8 mouse cellular contexts compared by ENCODE assay signal in genomic region chr16:44559330-44559695, GRCm38 (mm10). TPM values are rescaled to one million over a fixed set of nuclear protein-coding genes. Genes with fewer than 3 reads are reported as not detected.
DNase-seq lines count a peak whose midpoint lies in the region; ATAC-seq lines count a peak whose summit lies in the region.

No protein-coding gene starts in this region.

- H3K27me3 ChIP-seq in liver, embryonic 13.5 days: peaks cover 54% of the 10 kb centered on the region
- peaks cover 59% of the 10 kb centered on the region for H3K27me3 ChIP-seq in liver, embryonic 12.5 days (replicated peaks)
- no peaks in the 10 kb centered on the region for H3K27me3 ChIP-seq in intestine, embryonic 14.5 days (replicated peaks; ENCODE audit: control insufficient read depth, insufficient read depth, low read length)
- no peaks in the 10 kb centered on the region for H3K27me3 ChIP-seq in neural tube, embryonic 14.5 days (ENCODE audit: control insufficient read depth, insufficient read depth, low read length)

- no peaks in the 10 kb centered on the region for H3K36me3 ChIP-seq in liver, embryonic 13.5 days
- H3K36me3 ChIP-seq in liver, embryonic 12.5 days: no peaks in the 10 kb centered on the region
- no peaks in the 10 kb centered on the region for H3K36me3 ChIP-seq in intestine, embryonic 14.5 days (ENCODE audit: control insufficient read depth, insufficient read depth, low read length)
- H3K36me3 ChIP-seq in neural tube, embryonic 14.5 days (ENCODE audit: control insufficient read depth, insufficient read depth, low read length): no peaks in the 10 kb centered on the region

- H3K4me3 ChIP-seq in liver, embryonic 13.5 days (replicated peaks): no peak overlapping the region
- H3K4me3 ChIP-seq in liver, embryonic 12.5 days: no peak overlapping the region
- peak overlapping the region; percentile 80 for H3K4me3 ChIP-seq in intestine, embryonic 14.5 days (ENCODE audit: low read depth, low read length)
- H3K4me3 ChIP-seq in neural tube, embryonic 14.5 days (ENCODE audit: low read depth, low read length): peak overlapping the region; percentile 74; the same call in 1 of the 2 replicates

- H3K4me1 ChIP-seq in liver, embryonic 13.5 days (replicated peaks): no peaks in the 10 kb centered on the region
- H3K4me1 ChIP-seq in liver, embryonic 12.5 days: no peaks in the 10 kb centered on the region
- peaks cover 7% of the 10 kb centered on the region; the same call in 1 of the 2 replicates for H3K4me1 ChIP-seq in intestine, embryonic 14.5 days (replicated peaks; ENCODE audit: control insufficient read depth, insufficient read depth, low read length)
- H3K4me1 ChIP-seq in neural tube, embryonic 14.5 days (ENCODE audit: control insufficient read depth, insufficient read depth, low read length): peaks cover 2% of the 10 kb centered on the region; the same call in 1 of the 2 replicates

- H3K27ac ChIP-seq in liver, embryonic 13.5 days: no peak overlapping the region
- H3K27ac ChIP-seq in liver, embryonic 12.5 days: no peak overlapping the region
- H3K27ac ChIP-seq in intestine, embryonic 14.5 days (ENCODE audit: low read depth): no peak overlapping the region
- no peak overlapping the region for H3K27ac ChIP-seq in neural tube, embryonic 14.5 days (ENCODE audit: low read depth, low read length)

- no peaks in the 10 kb centered on the region for H3K9me3 ChIP-seq in liver, embryonic 13.5 days (replicated peaks)
- H3K9me3 ChIP-seq in liver, embryonic 12.5 days (replicated peaks): no peaks in the 10 kb centered on the region
- no peaks in the 10 kb centered on the region for H3K9me3 ChIP-seq in intestine, embryonic 14.5 days (ENCODE audit: control insufficient read depth, low read length)
- H3K9me3 ChIP-seq in neural tube, embryonic 14.5 days (ENCODE audit: control insufficient read depth, low read length): no peaks in the 10 kb centered on the region

- no peak for ATAC-seq in liver, embryonic 13.5 days (ENCODE audit: low read depth)
- ATAC-seq in liver, embryonic 12.5 days: no peak
- ATAC-seq in intestine, embryonic 14.5 days (replicated peaks; ENCODE audit: low FRiP score, low TSS enrichment, low read depth): no peak
- ATAC-seq in neural tube, embryonic 14.5 days (ENCODE audit: low read depth): no peak

- peak; percentile 56 for DNase-seq in cerebellum, adult 11-12 months
- DNase-seq in cerebellum, postnatal 4 days (ENCODE audit: low spot score in 2 of 2): no peak
- DNase-seq in liver, embryonic 13.5 days: no peak
- DNase-seq in intestine, embryonic 14.5 days (ENCODE audit: low spot score): no peak
- DNase-seq in left cerebral cortex, postnatal 14 days (ENCODE audit: low spot score in 2 of 2): no peak
- no peak for DNase-seq in layer of hippocampus, adult 9-10 months (ENCODE audit: low spot score)

- 20% methylated on average over 5 of the region's 5 CpGs for WGBS in liver, embryonic 13.5 days (ENCODE audit: insufficient replicate concordance)
- WGBS in liver, embryonic 12.5 days (ENCODE audit: insufficient replicate concordance): 18% methylated on average over 5 of the region's 5 CpGs
- WGBS in intestine, embryonic 14.5 days: 15% methylated on average over 5 of the region's 5 CpGs
- 10% methylated on average over 5 of the region's 5 CpGs for WGBS in neural tube, embryonic 14.5 days

- intact Hi-C loops in left cerebral cortex, postnatal 14 days (cut with DNase I): loop anchor here (5.0 kb wide), 1 partner anchor 67 kb away; no protein-coding TSS in a partner anchor

- H3K9ac ChIP-seq in liver, embryonic 13.5 days: no peak overlapping the region
- no peak overlapping the region for H3K9ac ChIP-seq in liver, embryonic 12.5 days
- H3K9ac ChIP-seq in intestine, embryonic 14.5 days (ENCODE audit: low read length): no peak overlapping the region
- H3K9ac ChIP-seq in neural tube, embryonic 14.5 days (replicated peaks; ENCODE audit: low read depth, low read length): no peak overlapping the region

- H3K4me2 ChIP-seq in liver, embryonic 13.5 days: peak overlapping the region; percentile 72; the same call in 1 of the 2 replicates
- no peak overlapping the region; the same call in 1 of the 2 replicates for H3K4me2 ChIP-seq in liver, embryonic 12.5 days
- peak overlapping the region; percentile 63 for H3K4me2 ChIP-seq in intestine, embryonic 14.5 days (ENCODE audit: low read length)
- H3K4me2 ChIP-seq in neural tube, embryonic 14.5 days (ENCODE audit: low read depth, low read length): peak overlapping the region; percentile 95

RNA-seq across cellular contexts. Expression of gene Boc, which starts 0.6 kb away (rescaled TPM):
- 0.64 and 0.65 TPM in 2 replicates for polyA plus RNA-seq in liver, embryonic 13.5 days (2015; fragmentation: Nextera tagmentation; extraction: Ambion mirVana)
- polyA plus RNA-seq in liver, embryonic 12.5 days (2016; fragmentation: Nextera tagmentation; extraction: Ambion mirVana): 1.1 and 1.7 TPM in 2 replicates
- 14.2 and 14.9 TPM in 2 replicates for polyA plus RNA-seq in intestine, embryonic 14.5 days (2014; fragmentation: Nextera tagmentation; extraction: Ambion mirVana)
- 7.8 and 9.9 TPM in 2 replicates for polyA plus RNA-seq in neural tube, embryonic 14.5 days (2014; fragmentation: Nextera tagmentation; extraction: Ambion mirVana)
- total RNA-seq in left cerebral cortex, postnatal 14 days (2021): 10 to 100 TPM; 19.5 to 23.9 TPM

Comparison
In these comparisons a context has a peak if more than half of its experiments do, and no peak if none do; other contexts are left out.
1. H3K4me3 ChIP-seq: peak in intestine, embryonic 14.5 days (single experiment) and neural tube, embryonic 14.5 days (single experiment); none in liver, embryonic 13.5 days (single experiment) and liver, embryonic 12.5 days (single experiment).